Mouse (Mus musculus): ENCODE data around the gene Fam102b.

DNA sequence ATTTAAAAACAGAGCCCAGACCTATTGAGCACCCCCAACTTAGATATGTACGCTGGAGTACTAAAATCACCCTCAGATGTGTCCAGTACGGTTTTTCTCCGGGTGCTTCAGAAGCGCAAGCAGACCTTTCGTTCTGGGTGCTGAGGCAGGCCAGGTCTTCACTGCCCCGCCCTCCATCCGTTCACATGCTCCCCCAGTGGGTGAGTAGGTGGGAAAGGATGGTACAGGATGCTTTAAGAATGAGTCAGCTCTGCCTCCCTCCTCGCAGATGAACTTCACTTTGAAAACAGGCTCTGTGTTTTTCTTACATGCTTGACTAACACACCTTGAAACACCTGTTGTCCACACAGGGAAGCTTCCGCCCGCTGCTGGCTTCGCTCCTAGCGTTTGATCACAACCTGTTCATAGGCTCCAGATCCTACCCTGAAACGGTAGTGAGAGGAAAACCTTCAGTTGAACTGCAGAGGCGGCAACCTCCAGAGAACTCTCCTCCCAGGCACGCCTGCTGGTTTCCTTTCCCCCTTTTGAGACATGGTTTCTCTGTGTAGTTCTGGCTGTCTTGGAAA, 52.4 kb downstream of the Fam102b start:
- TF ChIP-seq MAFK (IDR thresholded peaks at IDR 0.05; ENCODE audit: insufficient read depth, low read depth, low read length) (no peak), ZC3H11A (IDR thresholded peaks at IDR 0.05; ENCODE audit: borderline replicate concordance, low read depth, low read length) (no peak), CHD2 (IDR thresholded peaks at IDR 0.05; ENCODE audit: low read depth, low read length) (no peak)

Data from ES-E14 (cell line).